Mouse (Mus musculus): ENCODE results near the gene Retreg1.
"Not testable (repeated sequence)": the region's sequence is repeated elsewhere in the genome, so short reads cannot be mapped to it uniquely, and the experiment has no call there.

Retreg1 gene

GRCm38 (mm10) chr15:25999545-25999944, 156.6 kb downstream of the Retreg1 start:
- DNase-seq (ENCODE audit: low spot score in 2 of 2): not testable (repeated sequence)

DNA sequence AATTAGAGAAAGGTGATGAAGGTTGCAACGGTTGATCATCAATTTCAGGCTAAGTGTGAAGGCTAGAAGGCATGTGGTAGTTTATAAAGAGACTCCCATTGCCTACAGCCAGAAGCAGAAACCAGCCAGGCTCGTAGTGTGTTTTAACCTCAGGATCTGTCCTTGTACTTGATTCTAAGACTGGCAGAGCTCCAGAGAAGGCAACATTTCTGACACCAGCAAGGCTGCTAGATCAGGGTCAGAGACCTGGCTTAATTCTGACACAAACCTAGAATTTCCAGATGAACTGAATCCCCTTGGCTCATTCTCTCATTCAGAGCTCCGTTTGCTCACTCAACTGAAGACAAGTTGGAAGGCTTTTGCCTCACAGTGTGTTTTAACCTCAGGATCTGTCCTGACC, 165.6 kb downstream of the Retreg1 start:
- no peak for DNase-seq (ENCODE audit: low spot score in 2 of 2)

- no peak for DNase-seq (ENCODE audit: low spot score in 2 of 2)
Observed at GRCm38 (mm10) chr15:26012891-26013290, 169.9 kb downstream of the Retreg1 start.

DNA sequence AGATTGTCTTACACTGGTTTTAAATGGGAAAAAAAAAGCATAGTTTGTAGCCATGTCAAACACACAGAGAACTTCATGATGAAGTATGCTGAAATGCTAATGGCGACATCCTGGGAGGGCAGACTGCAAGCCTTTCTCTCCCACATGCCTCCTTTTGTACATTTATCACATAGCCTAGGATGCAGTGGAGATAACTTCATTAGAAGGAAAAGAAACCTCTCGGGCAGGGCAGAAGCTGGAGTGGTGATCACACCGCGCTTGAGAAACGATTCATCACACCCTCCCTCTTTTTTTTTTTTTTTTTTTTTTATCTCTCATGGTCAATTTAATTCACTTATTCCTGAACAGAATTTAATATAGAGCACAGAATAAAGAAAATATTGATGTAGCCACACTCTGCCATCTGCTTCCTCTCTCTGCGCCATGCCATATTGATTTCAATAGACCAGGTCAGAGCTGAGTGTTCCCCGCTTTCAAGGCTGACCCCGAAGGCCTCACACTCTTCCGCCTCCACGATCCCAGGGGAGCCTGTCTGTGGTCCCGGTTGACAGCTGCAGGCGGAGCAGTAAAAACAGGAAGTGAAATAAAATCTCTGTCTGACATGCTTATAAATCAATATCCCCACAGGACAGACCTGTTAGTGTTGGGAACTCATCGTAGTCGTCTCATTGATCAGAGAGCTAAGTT, 173.1 kb downstream of the Retreg1 start:
- no peak for DNase-seq (ENCODE audit: low spot score in 2 of 2)

GRCm38 (mm10) chr15:26021721-26022120, 178.7 kb downstream of the Retreg1 start:
- DNase-seq (ENCODE audit: low spot score in 2 of 2): no peak

GRCm38 (mm10) chr15:26022636-26023035, 179.7 kb downstream of the Retreg1 start:
- no peak for DNase-seq (ENCODE audit: low spot score in 2 of 2)

Measured in thymus, postnatal 10 days (tissue).